Mouse (Mus musculus): ENCODE data around the gene Fars2. TPM values are rescaled to one million over a fixed set of nuclear protein-coding genes. Genes with fewer than 3 reads are reported as not detected.

Fars2 gene
- polyA plus RNA-seq, 1 experiment from 2014 or later: 33.0 TPM

GRCm38 (mm10) chr13:36732891-36733490 lies 615.8 kb downstream of the Fars2 start:
- peak; percentile 60 for DNase-seq
- peak overlapping the region; percentile 84 for H3K9ac ChIP-seq (replicated peaks; ENCODE audit: low read length)
- peaks cover 4% of the 10 kb centered on the region; the same call in 1 of the 2 replicates for H3K4me1 ChIP-seq (ENCODE audit: control insufficient read depth, insufficient read depth, low read length)
- ATAC-seq (ENCODE audit: low FRiP score, low TSS enrichment): no peak
- peaks cover 36% of the 10 kb centered on the region for H3K27me3 ChIP-seq (ENCODE audit: control insufficient read depth, insufficient read depth, low read length)
- H3K4me3 ChIP-seq (replicated peaks; ENCODE audit: low read depth, low read length): peak overlapping the region; percentile 56
- H3K4me2 ChIP-seq (ENCODE audit: low read length): peak overlapping the region; percentile 76
- peak overlapping the region; percentile 96 for H3K27ac ChIP-seq (replicated peaks; ENCODE audit: low read depth, low read length)
- H3K9me3 ChIP-seq (ENCODE audit: control insufficient read depth, low read length): no peaks in the 10 kb centered on the region
- H3K36me3 ChIP-seq (ENCODE audit: control insufficient read depth, insufficient read depth, low read length): no peaks in the 10 kb centered on the region
- WGBS: 6% methylated on average over 6 of the region's 6 CpGs

DNA sequence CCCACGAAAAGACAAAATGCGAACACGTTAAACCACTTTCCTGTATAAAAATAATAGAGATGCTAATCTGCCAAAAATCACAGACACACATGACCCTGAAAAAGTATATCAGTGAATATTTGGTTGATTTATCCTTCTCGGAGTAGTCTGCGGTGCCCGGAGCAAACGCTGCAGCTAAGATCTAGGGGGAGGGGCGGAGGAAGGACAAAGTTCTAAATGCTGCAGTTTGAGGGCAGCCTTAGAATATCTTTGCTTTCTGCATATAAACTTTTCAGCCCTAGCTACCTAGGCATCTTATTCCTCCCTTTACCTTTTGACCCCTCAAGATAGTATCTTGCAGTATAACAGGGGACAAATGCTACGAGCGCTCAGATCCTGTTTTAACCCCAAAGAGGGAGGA lies 616.4 kb downstream of the Fars2 start:
- peak overlapping the region; percentile 56 for H3K4me3 ChIP-seq (replicated peaks; ENCODE audit: low read depth, low read length)

DNA sequence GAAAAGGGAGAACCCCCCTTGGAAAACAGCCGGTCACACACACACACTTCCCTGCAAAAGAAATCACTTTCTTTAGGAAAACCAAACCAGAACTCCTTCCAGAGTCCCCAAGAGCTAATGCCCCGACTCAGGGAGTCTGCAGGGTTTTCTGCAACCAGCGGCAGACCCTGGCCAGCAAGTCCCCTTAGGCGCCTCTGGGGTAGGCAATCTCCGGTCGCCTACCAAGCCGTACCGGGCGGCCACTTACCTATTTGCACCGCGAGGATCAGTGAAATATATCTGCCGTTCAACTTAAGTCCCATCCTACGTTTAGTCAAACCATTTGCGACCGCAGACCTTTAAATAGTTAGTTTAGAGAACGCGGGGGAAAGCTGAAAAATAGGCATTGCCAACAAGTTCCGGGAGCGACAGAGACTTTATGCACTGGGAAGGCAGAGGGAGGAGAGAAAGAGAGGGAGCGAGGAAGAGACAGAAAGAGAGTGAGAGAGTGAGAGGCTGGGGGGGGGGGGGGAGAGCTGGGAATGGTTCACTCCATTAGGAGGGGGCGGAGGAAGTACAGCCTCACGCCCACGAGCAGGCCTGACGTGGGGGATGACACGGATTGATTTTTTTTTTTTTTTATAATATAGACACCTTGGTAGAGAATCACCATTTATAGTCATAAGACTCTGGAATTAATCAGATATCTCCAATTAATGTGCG lies 616.9 kb downstream of the Fars2 start:
- WGBS: under 1% methylated on average over 26 of the region's 26 CpGs
- Histone ChIP-seq H3K4me1 (ENCODE audit: control insufficient read depth, insufficient read depth, low read length) (peaks cover 4% of the 10 kb centered on the region; the same call in 1 of the 2 replicates), H3K9me3 (ENCODE audit: control insufficient read depth, low read length) (no peaks in the 10 kb centered on the region), H3K27me3 (ENCODE audit: control insufficient read depth, insufficient read depth, low read length) (peaks cover 25% of the 10 kb centered on the region), H3K36me3 (ENCODE audit: control insufficient read depth, insufficient read depth, low read length) (no peaks in the 10 kb centered on the region), H3K4me2 (ENCODE audit: low read length) (peak overlapping the region; percentile 76), H3K9ac (replicated peaks; ENCODE audit: low read length) (peak overlapping the region; percentile 84), H3K27ac (replicated peaks; ENCODE audit: low read depth, low read length) (peak overlapping the region; percentile 96), H3K4me3 (replicated peaks; ENCODE audit: low read depth, low read length) (peak overlapping the region; percentile 56)
- ATAC-seq (ENCODE audit: low FRiP score, low TSS enrichment): peak; percentile 15; the same call in 1 of the 2 replicates
- DNase-seq: peak; percentile 73

More for the DNA sequence above, 616.4 kb downstream of the Fars2 start:
- 2% methylated on average over 10 of the region's 10 CpGs for WGBS
- ATAC-seq (ENCODE audit: low FRiP score, low TSS enrichment) (no peak), DNase-seq (peak; percentile 71)
- peaks cover 4% of the 10 kb centered on the region; the same call in 1 of the 2 replicates for H3K4me1 ChIP-seq (ENCODE audit: control insufficient read depth, insufficient read depth, low read length)
- H3K4me2 ChIP-seq (ENCODE audit: low read length): peak overlapping the region; percentile 76
- H3K36me3 ChIP-seq (ENCODE audit: control insufficient read depth, insufficient read depth, low read length): no peaks in the 10 kb centered on the region
- no peaks in the 10 kb centered on the region for H3K9me3 ChIP-seq (ENCODE audit: control insufficient read depth, low read length)
- peaks cover 31% of the 10 kb centered on the region for H3K27me3 ChIP-seq (ENCODE audit: control insufficient read depth, insufficient read depth, low read length)
- peak overlapping the region; percentile 84 for H3K9ac ChIP-seq (replicated peaks; ENCODE audit: low read length)
- peak overlapping the region; percentile 96 for H3K27ac ChIP-seq (replicated peaks; ENCODE audit: low read depth, low read length)

DNA sequence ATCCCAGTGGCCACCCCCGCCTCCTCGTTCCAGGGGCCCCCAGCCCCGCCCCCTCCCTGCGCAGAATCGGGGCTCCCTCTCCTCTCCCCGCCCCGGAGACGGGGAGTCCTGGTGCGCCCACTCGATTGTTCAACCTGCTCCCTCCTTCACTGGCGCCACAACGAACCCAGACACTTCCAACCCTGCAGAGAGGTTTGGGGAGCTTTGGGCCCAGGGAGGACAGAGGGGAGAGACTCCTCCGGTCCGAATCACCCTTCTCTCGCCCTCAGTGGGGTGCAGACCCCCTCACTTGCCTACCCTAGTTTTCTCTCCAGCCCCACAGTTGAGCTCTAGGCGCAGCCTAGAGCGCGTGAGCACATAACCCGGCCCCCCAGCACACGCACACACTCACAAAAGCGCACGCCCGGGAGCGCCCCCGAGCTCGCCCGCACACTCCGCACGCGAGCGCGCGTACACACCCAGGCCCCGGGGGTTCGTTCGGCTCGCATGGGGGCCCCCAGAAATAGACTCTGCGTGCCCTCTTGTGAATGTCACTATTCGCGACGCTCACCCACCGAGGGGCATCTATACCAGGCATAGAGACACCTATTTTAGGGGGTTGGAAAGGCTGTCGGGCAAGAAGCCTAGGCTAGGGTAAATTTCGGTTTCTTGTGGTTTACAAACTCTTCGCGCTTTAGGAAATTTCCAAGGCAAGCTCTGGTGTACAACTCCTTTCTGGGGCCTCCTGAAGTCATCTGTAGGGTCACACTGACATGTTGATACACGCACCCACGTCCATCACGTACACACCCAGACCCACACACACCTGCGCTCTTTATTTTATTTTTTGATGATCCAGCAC lies 617.7 kb downstream of the Fars2 start, which contains the start of gene Nrn1:
Gene Nrn1 (minus strand): TSS at position 401 of the 841 bp plus-strand sequence.
- H3K4me3 ChIP-seq (replicated peaks; ENCODE audit: low read depth, low read length): peak within 1 kb of the TSS; percentile 56
- peak within 1 kb of the TSS; percentile 96 for H3K27ac ChIP-seq (replicated peaks; ENCODE audit: low read depth, low read length)
- peaks cover 4% of the 10 kb centered on the region; the same call in 1 of the 2 replicates for H3K4me1 ChIP-seq (ENCODE audit: control insufficient read depth, insufficient read depth, low read length)
- under 1% methylated on average over 50 of the region's 50 CpGs for WGBS
- no peaks in the 10 kb centered on the region for H3K36me3 ChIP-seq (ENCODE audit: control insufficient read depth, insufficient read depth, low read length)
- H3K9me3 ChIP-seq (ENCODE audit: control insufficient read depth, low read length): no peaks in the 10 kb centered on the region
- peak within 1 kb of the TSS; percentile 84 for H3K9ac ChIP-seq (replicated peaks; ENCODE audit: low read length)
- H3K4me2 ChIP-seq (ENCODE audit: low read length): peak within 1 kb of the TSS; percentile 76
- ATAC-seq (ENCODE audit: low FRiP score, low TSS enrichment) (peak; percentile 36; the same call in 1 of the 2 replicates), DNase-seq (peak; percentile 80)
- peaks cover 17% of the 10 kb centered on the region for H3K27me3 ChIP-seq (ENCODE audit: control insufficient read depth, insufficient read depth, low read length)

GRCm38 (mm10) chr13:36735901-36736618 lies 618.8 kb downstream of the Fars2 start:
- peak overlapping the region; percentile 96 for H3K27ac ChIP-seq (replicated peaks; ENCODE audit: low read depth, low read length)
- peak overlapping the region; percentile 56 for H3K4me3 ChIP-seq (replicated peaks; ENCODE audit: low read depth, low read length)
- peaks cover 11% of the 10 kb centered on the region for H3K27me3 ChIP-seq (ENCODE audit: control insufficient read depth, insufficient read depth, low read length)
- WGBS: under 1% methylated on average over 37 of the region's 39 CpGs
- peak; percentile 91 for DNase-seq
- no peaks in the 10 kb centered on the region for H3K36me3 ChIP-seq (ENCODE audit: control insufficient read depth, insufficient read depth, low read length)
- H3K4me2 ChIP-seq (ENCODE audit: low read length): peak overlapping the region; percentile 76
- peaks cover 4% of the 10 kb centered on the region; the same call in 1 of the 2 replicates for H3K4me1 ChIP-seq (ENCODE audit: control insufficient read depth, insufficient read depth, low read length)
- ATAC-seq (ENCODE audit: low FRiP score, low TSS enrichment): peak; percentile 88
- H3K9ac ChIP-seq (replicated peaks; ENCODE audit: low read length): peak overlapping the region; percentile 84
- H3K9me3 ChIP-seq (ENCODE audit: control insufficient read depth, low read length): no peaks in the 10 kb centered on the region

GRCm38 (mm10) chr13:36736619-36736996 lies 619.4 kb downstream of the Fars2 start:
- ATAC-seq (ENCODE audit: low FRiP score, low TSS enrichment) (peak; percentile 9; the same call in 1 of the 2 replicates), DNase-seq (peak; percentile 68)
- Histone ChIP-seq H3K36me3 (ENCODE audit: control insufficient read depth, insufficient read depth, low read length) (no peaks in the 10 kb centered on the region), H3K27ac (replicated peaks; ENCODE audit: low read depth, low read length) (peak overlapping the region; percentile 96), H3K4me1 (ENCODE audit: control insufficient read depth, insufficient read depth, low read length) (peaks cover 4% of the 10 kb centered on the region; the same call in 1 of the 2 replicates), H3K9ac (replicated peaks; ENCODE audit: low read length) (peak overlapping the region; percentile 84), H3K9me3 (ENCODE audit: control insufficient read depth, low read length) (no peaks in the 10 kb centered on the region), H3K4me2 (ENCODE audit: low read length) (peak overlapping the region; percentile 76), H3K4me3 (replicated peaks; ENCODE audit: low read depth, low read length) (peak overlapping the region; percentile 56), H3K27me3 (ENCODE audit: control insufficient read depth, insufficient read depth, low read length) (peaks cover 10% of the 10 kb centered on the region)
- WGBS: 8% methylated on average over 9 of the region's 9 CpGs

DNA sequence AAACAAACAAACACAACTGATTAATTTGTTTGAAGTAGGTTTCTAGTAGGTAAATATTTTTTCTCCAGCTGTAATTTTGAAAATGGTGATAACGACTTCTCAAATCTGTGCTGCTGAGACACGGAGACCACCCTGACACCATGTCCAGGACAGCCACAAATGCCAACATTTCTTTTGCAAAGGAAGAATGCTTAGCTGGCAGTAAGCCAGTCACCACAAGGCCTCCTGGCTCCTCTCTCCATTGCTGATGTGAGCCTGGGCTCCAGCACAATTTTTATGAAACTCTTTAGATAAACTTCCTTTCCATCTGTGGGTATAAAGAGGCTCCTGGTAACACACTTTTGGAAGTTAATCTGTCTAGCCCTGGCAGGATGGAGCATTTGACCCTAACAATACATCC lies 632.8 kb downstream of the Fars2 start:
- WGBS: 75% methylated on average over 2 of the region's 2 CpGs
- DNase-seq: peak; percentile 16

GRCm38 (mm10) chr13:36751861-36752260 lies 634.6 kb downstream of the Fars2 start:
- Histone ChIP-seq H3K27me3 (ENCODE audit: control insufficient read depth, insufficient read depth, low read length) (no peaks in the 10 kb centered on the region), H3K9ac (replicated peaks; ENCODE audit: low read length) (no peak overlapping the region), H3K36me3 (ENCODE audit: control insufficient read depth, insufficient read depth, low read length) (no peaks in the 10 kb centered on the region), H3K9me3 (ENCODE audit: control insufficient read depth, low read length) (no peaks in the 10 kb centered on the region), H3K4me1 (ENCODE audit: control insufficient read depth, insufficient read depth, low read length) (0 out of 2 replicates have a peak, but pooled peaks cover 6% of the 10 kb centered on the region), H3K27ac (replicated peaks; ENCODE audit: low read depth, low read length) (no peak overlapping the region), H3K4me3 (replicated peaks; ENCODE audit: low read depth, low read length) (no peak overlapping the region), H3K4me2 (ENCODE audit: low read length) (no peak overlapping the region)
- WGBS: 34% methylated on average over 3 of the region's 3 CpGs
- ATAC-seq (ENCODE audit: low FRiP score, low TSS enrichment) (no peak), DNase-seq (peak; percentile 23)

More for the DNA sequence above, 632.8 kb downstream of the Fars2 start:
- Histone ChIP-seq H3K36me3 (ENCODE audit: control insufficient read depth, insufficient read depth, low read length) (no peaks in the 10 kb centered on the region), H3K9me3 (ENCODE audit: control insufficient read depth, low read length) (no peaks in the 10 kb centered on the region), H3K4me1 (ENCODE audit: control insufficient read depth, insufficient read depth, low read length) (0 out of 2 replicates have a peak, but pooled peaks cover 6% of the 10 kb centered on the region), H3K4me2 (ENCODE audit: low read length) (no peak overlapping the region), H3K27ac (replicated peaks; ENCODE audit: low read depth, low read length) (no peak overlapping the region), H3K4me3 (replicated peaks; ENCODE audit: low read depth, low read length) (no peak overlapping the region), H3K9ac (replicated peaks; ENCODE audit: low read length) (no peak overlapping the region), H3K27me3 (ENCODE audit: control insufficient read depth, insufficient read depth, low read length) (no peaks in the 10 kb centered on the region)
- no peak for ATAC-seq (ENCODE audit: low FRiP score, low TSS enrichment)
